Mouse (Mus musculus) heart, postnatal 0 days (tissue): ENCODE measurements around the gene Poldip2.
A peak's percentile ranks its signal among the peaks of the same experiment; 100 is the strongest.

Source experiments
- CTCF ChIP-seq: IDR thresholded peaks from 2 replicates; pipeline ENCODE4 v1.5.1; 2016; ENCODE audit warnings: antibody characterized with exemption, control low read depth, low read depth
- EP300 ChIP-seq: IDR thresholded peaks from 2 replicates; pipeline ENCODE4 v1.6.1; 2016; ENCODE audit warnings: antibody characterized with exemption, low read depth

GRCm38 (mm10) chr11:78560447-78560846, 48.5 kb downstream of the Poldip2 start:
- TF ChIP-seq CTCF = peak; percentile 93
- TF ChIP-seq EP300 = no peak
